Mouse (Mus musculus): Measurements from ENCODE around the gene Ccdc183. TPM values are rescaled to one million over a fixed set of nuclear protein-coding genes. Genes with fewer than 3 reads are reported as not detected.
A peak's percentile ranks its signal among the peaks of the same experiment; 100 is the strongest.

Gene Ccdc183
- polyA plus RNA-seq, 1 experiment from 2014 or later, result 0.19 TPM

DNA sequence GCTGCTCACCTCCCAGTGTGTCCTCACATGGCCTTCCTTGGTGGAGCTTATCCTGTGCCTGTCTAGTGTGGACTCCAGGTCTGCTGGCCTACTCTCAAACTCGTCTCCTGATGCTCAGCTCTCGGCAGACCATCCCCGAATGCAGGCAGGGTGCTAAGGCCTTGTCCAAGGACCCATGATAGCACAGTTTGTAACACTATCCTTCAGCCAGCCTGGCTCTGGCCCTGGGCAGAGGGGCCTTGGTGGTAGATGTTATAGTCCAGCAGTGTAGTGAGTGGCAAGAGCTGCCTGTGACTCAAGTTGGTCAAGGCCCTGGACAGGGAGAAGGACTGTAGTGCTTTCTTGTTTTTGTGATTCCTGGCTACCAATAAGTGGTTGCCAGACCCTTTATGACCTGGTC, 16.1 kb upstream of the Ccdc183 start:
- Histone ChIP-seq H3K4me1 (ENCODE audit: insufficient read depth) (peaks cover 3% of the 10 kb centered on the region; the same call in 1 of the 2 replicates), H3K36me3 (replicated peaks; ENCODE audit: insufficient read depth, low read length) (no peaks in the 10 kb centered on the region), H3K4me3 (ENCODE audit: low read depth, low read length) (no peak overlapping the region), H3K27me3 (ENCODE audit: insufficient read depth, low read length) (no peaks in the 10 kb centered on the region), H3K4me2 (ENCODE audit: low read depth, low read length) (no peak overlapping the region), H3K9me3 (ENCODE audit: low read length) (no peaks in the 10 kb centered on the region), H3K9ac (replicated peaks) (no peak overlapping the region), H3K27ac (ENCODE audit: low read depth) (no peak overlapping the region)
- no peak for ATAC-seq
- TF ChIP-seq EP300 (IDR thresholded peaks at IDR 0.05; ENCODE audit: low read depth), result no peak
- no peak for TF ChIP-seq CTCF (IDR thresholded peaks at IDR 0.05; ENCODE audit: low read depth)
- DNase-seq, result no peak
- WGBS (ENCODE audit: insufficient replicate concordance), result 86% methylated on average over 3 of the region's 3 CpGs

- TF ChIP-seq EP300 (IDR thresholded peaks at IDR 0.05; ENCODE audit: low read depth) (peak; percentile 50; the same call in 1 of the 2 replicates), CTCF (IDR thresholded peaks at IDR 0.05; ENCODE audit: low read depth) (no peak)
- 35% methylated on average over 4 of the region's 4 CpGs for WGBS (ENCODE audit: insufficient replicate concordance)
- peaks cover 9% of the 10 kb centered on the region; the same call in 1 of the 2 replicates for H3K4me1 ChIP-seq (ENCODE audit: insufficient read depth)
- peak overlapping the region; percentile 67 for H3K27ac ChIP-seq (ENCODE audit: low read depth)
- DNase-seq, result peak; percentile 63
- no peaks in the 10 kb centered on the region for H3K9me3 ChIP-seq (ENCODE audit: low read length)
- no peaks in the 10 kb centered on the region for H3K27me3 ChIP-seq (ENCODE audit: insufficient read depth, low read length)
- H3K4me2 ChIP-seq (ENCODE audit: low read depth, low read length), result no peak overlapping the region
- H3K9ac ChIP-seq (replicated peaks), result no peak overlapping the region
- H3K4me3 ChIP-seq (ENCODE audit: low read depth, low read length), result no peak overlapping the region
- ATAC-seq, result peak; percentile 77
- H3K36me3 ChIP-seq (replicated peaks; ENCODE audit: insufficient read depth, low read length), result no peaks in the 10 kb centered on the region
These were observed 11.3 kb upstream of the Ccdc183 start for GRCm38 (mm10) chr2:25628738-25629137.

DNA sequence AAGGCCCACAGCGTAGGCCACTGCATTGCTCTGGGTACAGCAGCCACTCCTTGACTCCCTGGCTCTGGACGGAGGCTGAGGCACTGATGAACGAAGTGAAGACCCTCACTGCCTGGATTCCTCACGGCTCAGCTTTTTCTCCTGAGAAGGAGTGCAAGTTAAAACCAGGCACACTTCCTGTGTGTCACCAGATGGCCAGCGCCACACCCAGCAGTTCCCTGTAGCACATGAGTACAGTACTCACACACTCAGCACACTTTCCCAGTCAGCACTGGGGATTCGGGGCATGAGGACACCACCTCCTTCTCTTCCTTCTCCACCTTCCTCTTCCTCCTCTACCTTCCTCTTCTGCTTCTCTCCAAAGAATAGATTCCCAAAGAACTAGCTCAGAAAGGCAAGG, 10.3 kb upstream of the Ccdc183 start, which contains the start of gene Fcna:
TSS of gene Fcna (minus strand) at position 220 of the 400 bp plus-strand sequence.
- peaks cover 9% of the 10 kb centered on the region; the same call in 1 of the 2 replicates for H3K4me1 ChIP-seq (ENCODE audit: insufficient read depth)
- DNase-seq (no peak), ATAC-seq (no peak)
- no peaks in the 10 kb centered on the region for H3K36me3 ChIP-seq (replicated peaks; ENCODE audit: insufficient read depth, low read length)
- WGBS (ENCODE audit: insufficient replicate concordance), result 65% methylated on average over 6 of the region's 6 CpGs
- H3K27ac ChIP-seq (ENCODE audit: low read depth), result peak within 1 kb of the TSS; percentile 67
- H3K9ac ChIP-seq (replicated peaks), result no peak within 1 kb of the TSS
- no peak within 1 kb of the TSS for H3K4me3 ChIP-seq (ENCODE audit: low read depth, low read length)
- no peaks in the 10 kb centered on the region for H3K27me3 ChIP-seq (ENCODE audit: insufficient read depth, low read length)
- H3K9me3 ChIP-seq (ENCODE audit: low read length), result no peaks in the 10 kb centered on the region
- no peak for TF ChIP-seq CTCF (IDR thresholded peaks at IDR 0.05; ENCODE audit: low read depth)
- no peak for TF ChIP-seq EP300 (IDR thresholded peaks at IDR 0.05; ENCODE audit: low read depth)
- H3K4me2 ChIP-seq (ENCODE audit: low read depth, low read length), result no peak within 1 kb of the TSS; the same call in 1 of the 2 replicates

DNA sequence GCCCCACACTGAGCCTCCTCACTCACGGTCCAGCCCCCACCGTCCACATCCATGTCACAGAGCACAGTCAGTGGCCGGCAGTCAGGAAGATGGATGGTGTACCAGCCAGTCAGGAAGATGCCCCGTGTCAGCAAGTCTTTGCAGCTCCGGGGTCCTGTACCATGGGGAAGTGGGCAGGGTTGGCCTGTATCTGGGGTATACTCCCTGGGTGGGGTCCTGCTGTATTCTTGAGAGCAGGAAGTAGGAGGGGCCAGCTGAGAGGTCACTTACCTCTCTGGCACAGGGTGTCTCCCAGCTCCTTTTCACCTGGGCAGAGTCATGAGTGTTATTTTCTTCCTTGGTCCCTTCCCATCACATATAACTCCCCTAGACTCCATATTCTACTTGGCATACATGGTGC, 8.5 kb upstream of the Ccdc183 start:
- Histone ChIP-seq H3K27ac (ENCODE audit: low read depth) (no peak overlapping the region), H3K4me3 (ENCODE audit: low read depth, low read length) (no peak overlapping the region), H3K27me3 (ENCODE audit: insufficient read depth, low read length) (no peaks in the 10 kb centered on the region), H3K9me3 (ENCODE audit: low read length) (no peaks in the 10 kb centered on the region), H3K36me3 (replicated peaks; ENCODE audit: insufficient read depth, low read length) (no peaks in the 10 kb centered on the region), H3K4me1 (ENCODE audit: insufficient read depth) (peaks cover 11% of the 10 kb centered on the region), H3K4me2 (ENCODE audit: low read depth, low read length) (peak overlapping the region; percentile 22; the same call in 1 of the 2 replicates), H3K9ac (replicated peaks) (no peak overlapping the region)
- WGBS (ENCODE audit: insufficient replicate concordance), result 41% methylated on average over 5 of the region's 5 CpGs
- DNase-seq (no peak), ATAC-seq (no peak)
- TF ChIP-seq EP300 (IDR thresholded peaks at IDR 0.05; ENCODE audit: low read depth) (no peak), CTCF (IDR thresholded peaks at IDR 0.05; ENCODE audit: low read depth) (no peak)

DNA sequence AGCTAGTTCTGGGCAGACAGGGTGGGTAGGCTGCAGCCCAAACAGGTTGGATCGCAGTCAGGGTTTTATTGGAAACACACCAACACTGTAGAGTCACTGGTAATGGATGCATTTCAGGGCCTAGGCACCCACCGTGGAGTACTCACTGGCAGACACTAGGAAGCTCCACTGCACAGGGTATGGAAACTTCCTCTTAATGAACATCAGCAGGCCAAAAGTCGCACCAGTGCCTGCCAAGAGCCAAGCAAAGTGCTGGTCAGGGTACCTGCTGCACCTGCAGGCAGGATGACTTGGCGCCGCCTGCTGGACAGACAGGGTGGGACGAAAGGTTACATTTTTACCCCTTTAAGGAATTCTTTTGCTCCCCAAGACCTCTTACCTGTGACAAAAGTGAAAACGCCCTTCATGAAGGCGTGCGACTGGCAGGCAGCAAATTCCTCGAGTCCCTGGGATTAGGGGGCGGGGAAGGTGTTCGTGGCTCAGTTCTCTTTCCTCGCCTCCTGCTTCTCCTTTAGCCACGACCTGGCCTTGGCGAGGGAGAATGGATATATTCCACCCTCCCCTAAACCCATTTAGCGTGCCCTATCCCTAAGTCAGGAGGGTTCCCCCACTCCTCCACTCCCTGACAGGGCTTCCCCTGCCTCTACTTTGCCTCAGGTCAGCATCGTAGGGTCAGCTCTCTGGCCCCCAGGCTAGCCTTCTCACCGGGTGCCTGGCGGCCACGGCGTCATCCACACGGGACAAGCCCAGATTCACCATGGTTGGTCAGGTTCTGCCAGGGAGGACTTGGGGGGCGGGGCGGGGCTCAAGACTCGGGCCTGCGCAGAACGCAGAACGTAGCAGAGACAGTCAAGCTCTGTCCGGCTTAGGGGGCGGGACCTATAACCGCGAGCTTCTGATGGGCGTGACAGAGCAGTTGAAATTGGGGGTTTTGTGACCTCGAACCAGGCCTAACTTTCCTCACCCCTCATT, 4.0 kb upstream of the Ccdc183 start, which contains the start of gene Tmem141:
TSS of gene Tmem141 (minus strand) at position 777 of the 972 bp plus-strand sequence.
- Histone ChIP-seq H3K36me3 (replicated peaks; ENCODE audit: insufficient read depth, low read length) (0 out of 2 replicates have a peak, but pooled peaks cover 4% of the 10 kb centered on the region), H3K4me3 (ENCODE audit: low read depth, low read length) (peak within 1 kb of the TSS; percentile 30), H3K27ac (ENCODE audit: low read depth) (peak within 1 kb of the TSS; percentile 62), H3K9ac (replicated peaks) (peak within 1 kb of the TSS; percentile 36), H3K4me1 (ENCODE audit: insufficient read depth) (peaks cover 5% of the 10 kb centered on the region), H3K27me3 (ENCODE audit: insufficient read depth, low read length) (peaks cover 10% of the 10 kb centered on the region; the same call in 1 of the 2 replicates), H3K9me3 (ENCODE audit: low read length) (no peaks in the 10 kb centered on the region), H3K4me2 (ENCODE audit: low read depth, low read length) (peak within 1 kb of the TSS; percentile 65)
- ATAC-seq (peak; percentile 97), DNase-seq (peak; percentile 88)
- 7% methylated on average over 34 of the region's 34 CpGs for WGBS (ENCODE audit: insufficient replicate concordance)
- peak; percentile 81 for TF ChIP-seq CTCF (IDR thresholded peaks at IDR 0.05; ENCODE audit: low read depth)
- TF ChIP-seq EP300 (IDR thresholded peaks at IDR 0.05; ENCODE audit: low read depth), result no peak

GRCm38 (mm10) chr2:25620852-25621228, 3.4 kb upstream of the Ccdc183 start:
- H3K4me1 ChIP-seq (ENCODE audit: insufficient read depth), result peaks cover 5% of the 10 kb centered on the region
- TF ChIP-seq EP300 (IDR thresholded peaks at IDR 0.05; ENCODE audit: low read depth) (no peak), CTCF (IDR thresholded peaks at IDR 0.05; ENCODE audit: low read depth) (no peak)
- H3K9me3 ChIP-seq (ENCODE audit: low read length), result no peaks in the 10 kb centered on the region
- H3K4me2 ChIP-seq (ENCODE audit: low read depth, low read length), result peak overlapping the region; percentile 65
- no peak for DNase-seq
- H3K36me3 ChIP-seq (replicated peaks; ENCODE audit: insufficient read depth, low read length), result 0 out of 2 replicates have a peak, but pooled peaks cover 4% of the 10 kb centered on the region
- no peak overlapping the region for H3K27ac ChIP-seq (ENCODE audit: low read depth)
- no peak for ATAC-seq
- 43% methylated on average over 4 of the region's 4 CpGs for WGBS (ENCODE audit: insufficient replicate concordance)
- no peak overlapping the region for H3K9ac ChIP-seq (replicated peaks)
- peak overlapping the region; percentile 30; the same call in 1 of the 2 replicates for H3K4me3 ChIP-seq (ENCODE audit: low read depth, low read length)
- peaks cover 16% of the 10 kb centered on the region; the same call in 1 of the 2 replicates for H3K27me3 ChIP-seq (ENCODE audit: insufficient read depth, low read length)
